Mouse (Mus musculus) bone marrow, adult 2 months (tissue): Measurements from ENCODE around the gene Gga3. TPM values are rescaled to one million over a fixed set of nuclear protein-coding genes. Genes with fewer than 3 reads are reported as not detected.
A peak's percentile ranks its signal among the peaks of the same experiment; 100 is the strongest.

Source experiments
- H3K27ac ChIP-seq: fragments of 200-500 bp; 2 replicates; pipeline ENCODE4 v1.5.1; 2012; ENCODE audit warnings: low read depth, mild to moderate bottlenecking, control low read depth, inconsistent platforms, low read length; ENCODE audit not compliant: control insufficient read depth, poor library complexity, insufficient read depth
- H3K4me1 ChIP-seq: fragments of 200-500 bp; 2 replicates; pipeline ENCODE4 v1.6.1; 2011; ENCODE audit warnings: low read length; ENCODE audit not compliant: control insufficient read depth, insufficient read depth
- H3K4me3 ChIP-seq: fragments of 200-500 bp; replicated peaks from 2 replicates; pipeline ENCODE3; 2011; ENCODE audit warnings: mild to moderate bottlenecking, low read depth, low read length, control low read depth; ENCODE audit not compliant: control insufficient read depth
- CTCF ChIP-seq: fragments of 200-500 bp; IDR thresholded peaks from 2 replicates; pipeline ENCODE4 v1.5.1; 2011; ENCODE audit warnings: low read length, control low read depth; ENCODE audit not compliant: control insufficient read depth, insufficient read depth
- POLR2A ChIP-seq: fragments of 200-500 bp; IDR thresholded peaks from 2 replicates; pipeline ENCODE4 v1.6.1; 2011; ENCODE audit warnings: low read depth, mild to moderate bottlenecking, control low read depth, low read length, borderline replicate concordance; ENCODE audit not compliant: control insufficient read depth
- WGBS: fragments of 180-500 bp; shearing (Covaris S2); methylation state at CpG from one replicate; pipeline ENCODE4 v1.1.7; 2018; 5-methylcytosine and 5-hydroxymethylcytosine counted together
- polyA plus RNA-seq: library from polyadenylated mRNA; stranded (reverse); fragments of >200 nt; gene quantifications from 2 replicates; pipeline ENCODE4 v1.2.4, GENCODE M21; 2011; ENCODE audit warnings: low replicate concordance; ENCODE audit not compliant: missing spikeins, insufficient read depth, insufficient read length

Gga3 gene
- polyA plus RNA-seq, 1 experiment: 69.6 TPM

DNA sequence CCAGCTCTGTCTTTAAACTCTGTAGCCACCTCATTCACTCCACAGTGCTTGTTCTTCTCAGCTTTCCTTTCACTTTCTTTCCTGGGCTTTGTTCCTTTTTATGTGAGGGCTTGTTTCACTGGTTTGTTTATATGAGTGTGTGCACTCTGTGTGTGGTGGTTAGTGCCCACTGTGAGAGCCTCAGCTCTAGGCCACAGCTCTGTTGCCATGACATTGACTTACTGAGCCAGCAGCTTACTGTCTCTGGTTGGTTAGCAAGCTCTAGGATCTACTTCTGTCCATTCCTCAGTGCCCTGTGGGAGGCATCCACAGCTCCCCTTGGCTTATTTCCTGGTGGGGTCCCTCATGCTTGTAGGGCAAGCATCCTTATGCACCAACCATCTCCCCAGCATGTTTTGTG is 24.8 kb downstream of the Gga3 start:
- H3K27ac ChIP-seq: no peak overlapping the region
- no peaks in the 10 kb centered on the region; the same call in 1 of the 2 replicates for H3K4me1 ChIP-seq
- no peak overlapping the region for H3K4me3 ChIP-seq
- no peak for TF ChIP-seq CTCF
- TF ChIP-seq POLR2A: no peak

DNA sequence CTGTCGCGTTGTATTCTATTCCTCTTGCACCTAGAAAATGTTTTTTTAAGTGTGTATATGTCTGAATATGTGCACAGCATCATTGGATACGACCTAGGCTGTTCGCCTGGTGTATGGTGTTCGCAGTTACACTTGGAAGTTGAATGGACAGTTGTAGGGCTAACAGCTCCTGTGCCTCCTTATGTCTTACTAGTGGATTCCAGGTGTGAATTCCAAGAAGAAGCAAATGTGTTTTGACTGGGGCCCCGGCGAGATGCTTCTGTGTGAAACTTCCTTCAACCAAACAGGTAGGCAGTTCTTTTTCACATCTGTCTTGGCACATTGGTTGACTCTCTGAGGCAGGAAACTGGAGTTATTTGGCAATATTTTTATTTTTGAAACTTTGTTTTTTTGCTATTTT is 38.9 kb downstream of the Gga3 start:
- 9% methylated on average over 7 of the region's 7 CpGs for WGBS
- Histone ChIP-seq H3K27ac (no peak overlapping the region), H3K4me1 (no peaks in the 10 kb centered on the region; the same call in 1 of the 2 replicates), H3K4me3 (peak overlapping the region; percentile 99)
- TF ChIP-seq POLR2A (no peak), CTCF (no peak)

DNA sequence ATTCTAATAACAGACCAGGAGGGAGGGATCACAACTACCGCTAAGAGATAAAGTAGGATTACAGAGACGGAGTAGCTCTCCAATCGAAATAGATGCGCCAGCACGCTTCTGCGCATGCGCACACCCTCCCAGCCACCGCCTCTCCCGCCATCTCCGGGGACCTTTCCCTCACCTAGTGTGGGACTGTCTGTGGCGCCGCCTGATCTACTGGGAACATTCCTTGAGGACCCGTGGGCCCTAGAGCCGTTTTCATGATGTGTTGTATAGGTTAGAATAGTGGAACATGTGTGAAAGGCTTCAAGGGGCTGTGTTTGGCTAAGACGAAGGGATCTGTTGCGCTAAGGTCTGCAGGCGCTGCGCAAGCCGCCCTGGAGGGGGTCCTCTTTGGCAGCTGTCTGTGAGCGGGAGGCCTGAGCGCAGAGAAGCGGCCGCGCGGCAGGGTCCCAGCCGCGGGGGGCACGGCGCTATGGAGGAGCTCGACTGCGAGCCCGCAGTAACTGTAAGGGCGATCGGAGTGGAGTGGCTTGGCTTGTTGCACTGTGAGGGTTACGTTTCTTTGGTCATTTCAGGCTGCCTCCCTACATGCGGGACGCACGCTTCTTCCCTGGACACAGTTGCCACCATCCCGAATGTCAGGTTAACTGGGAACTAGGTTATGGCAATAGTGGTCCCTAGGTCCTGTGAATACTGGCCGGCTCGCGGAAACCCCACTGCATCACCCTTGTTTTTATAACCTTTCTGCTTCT is 39.6 kb downstream of the Gga3 start, which contains the start of gene Nup85:
Nup85 (plus strand) TSS at position 371 of the 746 bp plus-strand sequence.
- Histone ChIP-seq H3K4me1 (no peaks in the 10 kb centered on the region; the same call in 1 of the 2 replicates), H3K4me3 (peak within 1 kb of the TSS; percentile 99), H3K27ac (peak within 1 kb of the TSS; percentile 86)
- TF ChIP-seq POLR2A: peak; percentile 51; the same call in 1 of the 2 replicates
- no peak for TF ChIP-seq CTCF
- WGBS: under 1% methylated on average over 42 of the region's 42 CpGs

DNA sequence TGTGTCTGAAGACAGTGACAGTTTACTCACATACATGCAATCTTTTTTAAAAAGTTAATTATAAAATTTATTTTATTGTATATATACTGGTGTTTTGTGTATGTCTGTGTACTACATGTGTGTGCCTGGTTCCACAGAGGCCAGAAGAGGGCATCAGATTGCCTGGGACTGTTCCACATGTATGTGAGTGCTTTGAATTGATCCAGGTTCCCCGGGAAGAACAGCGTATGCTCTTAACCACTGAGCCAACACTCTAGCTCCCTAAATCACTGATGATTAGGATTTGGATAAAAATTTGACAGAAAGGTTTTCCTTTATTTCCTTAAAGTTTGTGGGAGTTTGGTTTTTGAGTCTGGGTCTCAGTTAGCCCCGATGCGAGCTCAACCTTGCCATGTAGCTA is 40.4 kb downstream of the Gga3 start:
- WGBS: 42% methylated on average over 4 of the region's 4 CpGs
- no peak for TF ChIP-seq POLR2A
- TF ChIP-seq CTCF: 0 out of 2 replicates have a peak, but pooled peaks have one; percentile 15
- Histone ChIP-seq H3K4me1 (no peaks in the 10 kb centered on the region; the same call in 1 of the 2 replicates), H3K27ac (no peak overlapping the region), H3K4me3 (peak overlapping the region; percentile 99)

DNA sequence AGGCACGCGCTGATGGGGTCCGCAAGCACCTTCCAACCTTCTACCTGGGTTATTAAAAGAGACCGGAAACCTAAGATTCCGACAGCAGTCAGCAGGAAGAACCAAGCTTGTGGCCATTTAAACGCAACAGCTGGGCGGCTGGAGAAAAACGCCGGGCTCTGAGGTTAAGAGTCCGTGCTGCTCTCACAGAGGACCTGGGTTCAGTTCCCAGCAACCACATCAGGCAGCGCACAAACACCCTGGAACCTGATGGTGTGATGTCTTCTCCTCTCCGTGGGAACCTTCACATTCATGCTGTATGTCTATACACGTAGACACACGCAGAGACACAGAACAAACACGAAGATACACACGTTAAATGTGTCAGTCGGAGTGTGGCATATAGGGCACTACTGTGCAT is 48.1 kb downstream of the Gga3 start:
- no peak overlapping the region for H3K4me3 ChIP-seq
- H3K27ac ChIP-seq: no peak overlapping the region
- TF ChIP-seq CTCF (no peak), POLR2A (no peak)
- WGBS: 74% methylated on average over 17 of the region's 17 CpGs
- no peaks in the 10 kb centered on the region for H3K4me1 ChIP-seq

DNA sequence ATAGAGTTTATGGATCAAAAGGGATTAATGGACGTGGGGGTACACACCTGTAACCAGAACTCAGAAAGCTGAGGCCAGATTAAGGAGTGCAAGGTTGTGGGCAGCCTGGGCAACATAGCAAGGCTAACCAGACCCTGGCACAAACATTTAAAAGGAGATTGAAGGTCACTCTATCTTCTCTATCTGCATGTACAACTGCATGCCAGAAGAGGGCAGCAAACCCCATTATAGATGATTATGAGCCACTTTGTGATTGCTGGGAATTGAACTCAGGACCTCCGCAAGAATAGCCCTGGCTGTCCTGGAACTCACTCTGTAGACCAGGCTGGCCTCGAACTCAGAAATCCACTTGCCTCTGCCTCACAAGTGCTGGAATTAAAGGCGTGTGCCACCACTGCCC is 51.1 kb downstream of the Gga3 start:
- no peak for TF ChIP-seq CTCF
- TF ChIP-seq POLR2A: no peak
- WGBS: 67% methylated on average over 4 of the region's 4 CpGs
- Histone ChIP-seq H3K4me1 (no peaks in the 10 kb centered on the region), H3K4me3 (no peak overlapping the region), H3K27ac (no peak overlapping the region)

DNA sequence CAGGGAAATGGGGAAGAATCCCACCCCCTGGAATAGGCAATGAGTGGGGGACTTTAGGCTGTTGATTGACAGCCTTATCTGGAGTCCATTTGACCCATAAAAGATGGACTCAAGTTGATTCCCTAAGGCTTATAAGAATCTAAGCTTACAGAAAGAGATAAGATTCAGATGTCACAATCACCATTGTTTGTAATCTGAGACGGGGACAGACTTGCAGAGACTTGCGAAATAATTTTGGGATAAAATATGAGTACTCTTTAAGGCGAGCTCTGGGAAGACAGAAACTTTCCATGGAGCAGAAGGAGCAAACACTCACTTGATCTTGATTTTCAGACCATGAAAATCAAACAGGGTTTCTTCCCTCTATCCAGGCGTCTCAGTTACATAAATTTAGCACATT is 60.3 kb downstream of the Gga3 start:
- H3K27ac ChIP-seq: no peak overlapping the region
- WGBS: 55% methylated on average over 4 of the region's 4 CpGs
- TF ChIP-seq POLR2A: no peak
- TF ChIP-seq CTCF: no peak

DNA sequence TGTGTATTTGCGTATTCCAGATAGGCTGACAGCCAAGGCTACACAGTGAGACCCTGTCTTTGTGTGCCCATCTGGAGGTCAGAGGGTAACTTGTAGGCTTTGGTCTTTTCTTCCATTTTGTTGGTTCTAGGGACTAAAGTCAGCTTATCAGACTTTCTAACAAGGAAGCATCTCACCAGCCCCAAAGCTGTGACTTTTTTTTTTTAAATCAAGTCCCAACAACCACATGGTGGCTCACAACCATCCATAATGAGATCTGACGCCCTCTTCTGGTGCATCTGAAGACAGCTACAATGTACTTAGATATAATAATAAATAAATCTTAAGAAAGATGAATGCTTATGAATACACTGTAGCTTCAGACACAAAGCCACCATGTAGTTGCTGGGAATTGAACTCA is 65.8 kb downstream of the Gga3 start:
- no peak overlapping the region for H3K27ac ChIP-seq
- WGBS: 35% methylated on average over 2 of the region's 2 CpGs
- peaks cover 1% of the 10 kb centered on the region; the same call in 1 of the 2 replicates for H3K4me1 ChIP-seq
- no peak overlapping the region for H3K4me3 ChIP-seq
- TF ChIP-seq POLR2A (no peak), CTCF (no peak)

More for the DNA sequence above, 60.3 kb downstream of the Gga3 start:
- no peak overlapping the region for H3K4me3 ChIP-seq
- no peaks in the 10 kb centered on the region for H3K4me1 ChIP-seq
